Mouse (Mus musculus) kidney, embryonic 16.5 days (tissue): Measurements from ENCODE around the gene Fmnl3. TPM values are rescaled to one million over a fixed set of nuclear protein-coding genes. Genes with fewer than 3 reads are reported as not detected.

Experiments used
- ATAC-seq: fragments of 200-750 bp; cut with Nextera tagmentation; 2 replicates; pipeline ENCODE4 v1.8.0; 2017; ENCODE audit warnings: moderate TSS enrichment; ENCODE audit not compliant: low FRiP score, low TSS enrichment
- H3K27ac ChIP-seq: fragments of 300-500 bp; sonication (generic); 2 replicates; pipeline ENCODE4 v1.5.1; 2014; ENCODE audit warnings: low read length
- H3K27me3 ChIP-seq: fragments of 300-500 bp; sonication (generic); 2 replicates; pipeline ENCODE4 v1.6.1; 2014; ENCODE audit warnings: low read length, control low read depth, mixed read lengths; ENCODE audit not compliant: insufficient read depth
- H3K36me3 ChIP-seq: fragments of 300-500 bp; sonication (generic); 2 replicates; pipeline ENCODE4 v1.6.1; 2014; ENCODE audit warnings: low read length, control low read depth, mixed read lengths; ENCODE audit not compliant: insufficient read depth
- H3K4me1 ChIP-seq: fragments of 300-500 bp; sonication (generic); 2 replicates; pipeline ENCODE4 v1.6.1; 2014; ENCODE audit warnings: low read length, control low read depth, mixed read lengths; ENCODE audit not compliant: insufficient read depth
- H3K4me2 ChIP-seq: fragments of 300-500 bp; sonication (generic); replicated peaks from 2 replicates; pipeline ENCODE4 v1.6.1; 2014; ENCODE audit warnings: low read depth, low read length
- H3K4me3 ChIP-seq: fragments of 300-500 bp; sonication (generic); 2 replicates; pipeline ENCODE4 v1.5.1; 2014; ENCODE audit warnings: mild to moderate bottlenecking, low read length
- H3K9ac ChIP-seq: fragments of 300-500 bp; sonication (generic); replicated peaks from 2 replicates; pipeline ENCODE4 v1.6.1; 2014; ENCODE audit warnings: low read length
- H3K9me3 ChIP-seq: fragments of 300-500 bp; sonication (generic); 2 replicates; pipeline ENCODE4 v1.6.1; 2016; ENCODE audit warnings: low read length, control low read depth
- WGBS: fragments of 180-500 bp; shearing (Covaris S2); extraction: QIAGEN DNeasy Blood & Tissue Kit; methylation state at CpG from one replicate; pipeline ENCODE4 v1.1.7; 2014; 5-methylcytosine and 5-hydroxymethylcytosine counted together
- polyA plus RNA-seq: library from polyadenylated mRNA; unstranded; fragments of >200 nt; fragmentation: Nextera tagmentation; extraction: Ambion mirVana; gene quantifications from 2 replicates; pipeline ENCODE4 v1.2.1, GENCODE M21; 2015

Fmnl3 gene
- polyA plus RNA-seq, 1 experiment from 2014 or later: 27.1 TPM

DNA sequence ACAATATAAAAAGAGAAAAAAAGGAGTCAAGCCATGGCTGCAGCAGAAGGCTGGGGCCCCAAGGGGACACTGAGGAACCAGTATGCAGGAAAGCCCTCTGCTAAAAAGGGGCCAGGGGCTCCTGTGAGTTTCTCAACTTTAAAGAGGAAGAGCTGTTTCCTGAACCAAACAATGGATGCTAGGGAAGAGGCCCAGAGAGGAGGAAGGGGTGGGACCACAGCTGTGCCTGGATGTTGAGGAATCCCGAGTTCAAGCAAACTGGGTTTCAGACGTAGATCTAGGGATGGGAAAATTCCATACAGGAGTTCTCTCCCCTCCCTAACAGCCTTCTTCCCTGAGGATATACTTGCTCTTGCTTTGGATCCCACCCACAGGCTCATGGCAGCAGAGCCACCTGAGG, 43.9 kb downstream of the Fmnl3 start:
- Histone ChIP-seq H3K9ac (no peak overlapping the region), H3K9me3 (0 out of 2 replicates have a peak, but pooled peaks cover 2% of the 10 kb centered on the region), H3K4me2 (no peak overlapping the region), H3K27me3 (no peaks in the 10 kb centered on the region), H3K4me3 (no peak overlapping the region), H3K36me3 (peaks cover 56% of the 10 kb centered on the region), H3K27ac (no peak overlapping the region; the same call in 1 of the 2 replicates), H3K4me1 (peaks cover 7% of the 10 kb centered on the region)
- WGBS: 54% methylated on average over 2 of the region's 2 CpGs
- ATAC-seq: no peak

DNA sequence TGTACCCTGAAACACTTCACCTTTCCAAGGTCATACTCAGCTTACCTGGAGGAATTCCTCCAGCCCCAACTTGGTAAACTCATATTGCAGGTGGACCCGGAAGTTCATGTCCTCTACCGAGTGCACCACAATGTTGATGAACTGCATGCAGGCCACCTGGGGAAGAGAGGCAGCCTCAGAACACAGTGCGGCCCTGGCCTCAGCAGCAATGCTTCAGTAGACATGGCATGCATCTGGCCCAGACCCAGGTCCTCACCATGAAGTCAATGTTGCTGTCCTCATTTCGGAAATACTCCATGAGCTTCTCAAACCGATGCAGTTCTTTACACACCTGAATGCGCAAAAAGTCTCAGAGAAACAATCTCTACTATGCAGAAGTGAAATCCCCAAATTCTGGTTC, 44.7 kb downstream of the Fmnl3 start:
- H3K4me1 ChIP-seq: peaks cover 7% of the 10 kb centered on the region; the same call in 1 of the 2 replicates
- no peak overlapping the region; the same call in 1 of the 2 replicates for H3K27ac ChIP-seq
- H3K27me3 ChIP-seq: no peaks in the 10 kb centered on the region
- 0 out of 2 replicates have a peak, but pooled peaks cover 2% of the 10 kb centered on the region for H3K9me3 ChIP-seq
- peaks cover 61% of the 10 kb centered on the region for H3K36me3 ChIP-seq
- no peak overlapping the region for H3K4me2 ChIP-seq
- no peak for ATAC-seq
- WGBS: 90% methylated on average over 6 of the region's 6 CpGs
- no peak overlapping the region for H3K9ac ChIP-seq
- H3K4me3 ChIP-seq: no peak overlapping the region

DNA sequence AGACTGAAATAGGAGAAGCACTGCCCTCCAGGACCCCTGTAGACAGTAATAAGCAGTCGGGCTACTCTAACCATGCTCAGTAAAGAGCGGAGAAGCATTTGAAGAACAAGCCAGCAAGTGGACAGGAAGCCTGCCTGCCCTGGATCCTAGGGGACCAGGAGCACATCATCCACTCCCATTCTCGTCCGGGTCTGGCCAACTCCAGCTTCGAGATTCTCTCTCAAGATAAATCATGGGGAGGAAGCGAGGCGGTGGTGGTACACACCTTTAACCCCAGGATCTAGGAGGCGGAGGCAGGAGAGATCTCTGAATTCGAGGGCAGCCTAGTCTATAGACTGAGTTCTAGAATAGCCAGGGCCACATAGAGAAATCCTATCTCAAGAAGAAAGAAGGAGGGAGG, 46.1 kb downstream of the Fmnl3 start:
- Histone ChIP-seq H3K27ac (no peak overlapping the region; the same call in 1 of the 2 replicates), H3K36me3 (peaks cover 67% of the 10 kb centered on the region), H3K4me1 (peaks cover 15% of the 10 kb centered on the region; the same call in 1 of the 2 replicates), H3K9me3 (0 out of 2 replicates have a peak, but pooled peaks cover 2% of the 10 kb centered on the region), H3K9ac (no peak overlapping the region), H3K27me3 (no peaks in the 10 kb centered on the region), H3K4me2 (no peak overlapping the region), H3K4me3 (no peak overlapping the region)
- 67% methylated on average over 9 of the region's 9 CpGs for WGBS
- no peak for ATAC-seq

DNA sequence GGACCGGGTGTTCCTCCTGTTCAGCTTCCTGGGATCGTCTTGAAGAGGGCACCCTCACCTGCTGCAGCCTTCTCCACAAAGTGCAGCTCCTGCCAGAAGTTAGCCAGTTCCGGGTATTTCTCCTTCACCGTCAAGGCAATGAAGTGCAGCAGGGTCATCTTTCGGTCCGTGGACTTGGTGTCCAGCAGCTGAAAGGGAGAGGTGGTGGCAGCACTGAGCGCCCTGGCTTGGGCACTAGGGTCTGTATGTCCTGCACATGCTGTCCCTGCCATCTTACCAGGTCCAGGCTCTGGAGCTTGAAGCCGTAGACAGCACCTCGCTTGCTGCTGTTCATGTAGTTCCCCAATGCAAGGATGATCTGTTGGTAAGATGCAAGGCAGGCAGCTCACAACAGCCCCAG, 49.3 kb downstream of the Fmnl3 start:
- peaks cover 26% of the 10 kb centered on the region for H3K4me1 ChIP-seq
- H3K4me3 ChIP-seq: no peak overlapping the region
- no peak for ATAC-seq
- no peaks in the 10 kb centered on the region for H3K27me3 ChIP-seq
- no peak overlapping the region for H3K4me2 ChIP-seq
- no peaks in the 10 kb centered on the region for H3K9me3 ChIP-seq
- H3K36me3 ChIP-seq: peaks cover 74% of the 10 kb centered on the region
- WGBS: 60% methylated on average over 9 of the region's 9 CpGs
- H3K9ac ChIP-seq: peak overlapping the region; percentile 35; the same call in 1 of the 2 replicates
- peak overlapping the region; percentile 50 for H3K27ac ChIP-seq

DNA sequence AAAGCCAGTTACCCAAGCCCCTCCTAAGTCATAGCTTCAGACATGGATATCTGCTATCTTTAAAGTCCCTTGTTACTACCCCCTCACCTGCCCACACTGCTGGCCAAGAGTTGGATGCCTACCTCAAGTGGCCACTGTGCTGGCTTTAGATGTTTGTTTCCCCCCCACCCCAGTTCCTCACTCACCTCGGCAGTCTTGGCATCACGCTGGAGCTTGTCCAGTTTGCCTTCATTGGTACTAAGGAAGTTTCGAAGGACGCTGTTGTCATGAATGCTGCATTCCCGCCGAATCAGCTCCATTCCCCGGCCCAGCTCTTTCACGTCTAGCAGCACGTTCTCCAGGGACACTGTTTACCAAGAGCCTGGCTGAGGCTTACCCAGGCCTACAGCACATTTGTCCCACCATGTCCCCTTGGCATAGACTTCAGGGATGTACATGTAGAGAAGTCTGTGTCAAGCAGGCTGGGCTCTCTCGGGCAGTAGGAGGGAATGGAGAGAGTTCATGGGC, 50.1 kb downstream of the Fmnl3 start:
- 65% methylated on average over 10 of the region's 10 CpGs for WGBS

DNA sequence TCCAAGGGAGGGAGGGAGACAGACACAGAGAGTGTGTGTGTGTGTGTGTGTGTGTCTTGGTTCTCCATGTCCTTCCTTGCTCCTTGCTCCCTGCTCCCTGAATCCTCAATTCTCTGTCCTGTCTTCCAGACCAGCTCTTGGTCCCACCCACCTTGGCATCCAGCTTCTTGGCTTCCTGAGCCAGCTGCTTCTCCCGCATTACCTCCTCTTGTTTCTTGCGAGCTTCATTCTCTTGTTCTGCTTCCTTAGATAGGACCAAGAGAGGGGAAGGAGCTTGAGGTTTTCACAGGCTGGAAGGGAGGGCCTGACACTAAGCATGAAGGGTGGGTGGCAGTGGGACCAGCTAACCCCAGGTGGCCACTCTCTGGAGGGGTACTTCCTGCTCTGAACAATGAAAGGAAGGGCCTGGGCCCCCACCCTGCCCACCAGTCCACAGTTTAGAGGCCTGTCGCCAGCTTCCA, 50.8 kb downstream of the Fmnl3 start:
- no peaks in the 10 kb centered on the region for H3K27me3 ChIP-seq
- H3K27ac ChIP-seq: peak overlapping the region; percentile 70
- H3K4me1 ChIP-seq: peaks cover 26% of the 10 kb centered on the region
- H3K4me3 ChIP-seq: no peak overlapping the region
- no peak overlapping the region for H3K4me2 ChIP-seq
- H3K9me3 ChIP-seq: no peaks in the 10 kb centered on the region
- peaks cover 74% of the 10 kb centered on the region for H3K36me3 ChIP-seq
- 61% methylated on average over 3 of the region's 3 CpGs for WGBS
- no peak for ATAC-seq
- H3K9ac ChIP-seq: no peak overlapping the region

More for the DNA sequence above, 50.1 kb downstream of the Fmnl3 start:
- ATAC-seq: no peak
- Histone ChIP-seq H3K36me3 (peaks cover 73% of the 10 kb centered on the region), H3K9me3 (no peaks in the 10 kb centered on the region), H3K4me1 (peaks cover 26% of the 10 kb centered on the region), H3K4me3 (no peak overlapping the region), H3K27ac (peak overlapping the region; percentile 70), H3K4me2 (no peak overlapping the region), H3K9ac (no peak overlapping the region), H3K27me3 (no peaks in the 10 kb centered on the region)

DNA sequence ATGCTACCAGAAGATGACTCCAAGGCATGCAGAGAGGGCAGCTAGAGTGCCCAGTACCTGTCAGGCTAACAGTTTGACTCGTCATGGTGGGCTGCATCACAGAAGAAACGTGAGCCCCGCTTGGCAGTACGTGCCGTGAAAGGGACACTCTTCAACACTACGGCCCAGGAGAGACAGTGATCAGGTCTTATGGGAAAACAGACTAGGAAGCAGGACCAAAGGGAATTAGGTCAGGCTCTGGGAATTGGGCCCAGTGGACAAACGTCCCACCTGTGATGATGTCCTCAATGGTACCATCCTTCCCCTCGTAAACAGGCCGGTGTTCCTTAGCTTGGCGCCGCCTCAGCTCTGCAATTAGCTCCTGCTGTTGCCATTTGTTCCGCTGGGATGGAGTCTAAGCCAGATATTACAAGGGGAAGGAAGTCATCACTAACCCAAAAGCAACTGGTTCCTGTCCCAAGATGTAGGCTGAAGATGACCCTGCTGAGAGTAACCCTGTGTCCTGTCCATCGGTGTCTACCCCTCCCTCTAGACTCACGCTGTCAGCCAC, 51.3 kb downstream of the Fmnl3 start:
- Histone ChIP-seq H3K9ac (0 out of 2 replicates have a peak overlapping the region, but pooled peaks have one; percentile 11), H3K4me3 (no peak overlapping the region), H3K27ac (peak overlapping the region; percentile 70), H3K27me3 (no peaks in the 10 kb centered on the region), H3K4me2 (no peak overlapping the region), H3K36me3 (peaks cover 76% of the 10 kb centered on the region), H3K9me3 (no peaks in the 10 kb centered on the region), H3K4me1 (peaks cover 26% of the 10 kb centered on the region)
- 59% methylated on average over 14 of the region's 14 CpGs for WGBS
- ATAC-seq: no peak

DNA sequence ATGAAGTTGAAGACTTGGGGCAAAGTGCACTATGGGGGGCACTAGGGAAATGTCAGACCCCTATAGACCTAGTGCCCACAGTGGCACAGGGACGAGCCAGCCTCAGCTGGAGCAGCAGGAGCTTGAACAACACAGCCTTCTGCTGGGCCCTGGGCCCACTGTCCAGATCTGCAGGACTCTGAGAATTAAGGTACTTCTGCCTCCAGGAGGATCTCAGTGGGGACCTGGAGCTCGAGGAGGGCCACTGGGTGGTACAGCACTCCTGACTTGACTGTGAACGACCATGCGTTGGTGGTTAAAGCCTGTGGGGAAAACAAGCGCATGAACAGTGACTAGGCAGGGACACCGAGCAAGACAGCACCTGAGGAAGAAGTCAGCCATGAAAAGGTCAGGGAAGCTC, 52.2 kb downstream of the Fmnl3 start:
- Histone ChIP-seq H3K4me3 (no peak overlapping the region), H3K36me3 (peaks cover 67% of the 10 kb centered on the region), H3K4me2 (no peak overlapping the region), H3K4me1 (peaks cover 26% of the 10 kb centered on the region), H3K9me3 (no peaks in the 10 kb centered on the region), H3K9ac (no peak overlapping the region; the same call in 1 of the 2 replicates), H3K27me3 (no peaks in the 10 kb centered on the region), H3K27ac (peak overlapping the region; percentile 70)
- ATAC-seq: no peak
- WGBS: 79% methylated on average over 6 of the region's 6 CpGs

DNA sequence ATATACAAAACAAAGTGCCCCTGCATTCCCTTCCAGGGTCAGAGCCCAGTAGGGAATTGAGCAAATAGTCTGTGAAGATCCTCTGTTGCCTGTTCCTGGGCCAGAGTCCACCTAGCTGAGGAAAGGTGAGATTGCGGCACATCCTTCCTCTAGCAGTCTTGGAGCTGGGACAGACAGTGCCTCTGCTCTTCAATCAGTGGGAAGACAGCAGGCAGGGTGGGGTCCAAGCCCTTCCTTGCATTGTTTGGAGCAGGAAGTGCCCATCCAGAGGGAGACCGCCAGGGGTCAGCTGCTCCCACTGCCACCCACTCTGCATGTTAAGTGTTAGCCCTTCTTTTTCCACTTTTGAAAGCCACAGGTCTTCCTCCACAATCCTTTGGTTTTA, 53.0 kb downstream of the Fmnl3 start:
- peak; percentile 59; the same call in 1 of the 2 replicates for ATAC-seq

More for the DNA sequence above, 53.0 kb downstream of the Fmnl3 start:
- H3K4me3 ChIP-seq: no peak overlapping the region
- H3K27ac ChIP-seq: peak overlapping the region; percentile 70
- no peak overlapping the region for H3K4me2 ChIP-seq
- no peaks in the 10 kb centered on the region for H3K9me3 ChIP-seq
- no peak overlapping the region for H3K9ac ChIP-seq
- WGBS: 66% methylated on average over 2 of the region's 2 CpGs
- H3K27me3 ChIP-seq: no peaks in the 10 kb centered on the region
- peaks cover 26% of the 10 kb centered on the region for H3K4me1 ChIP-seq
- peaks cover 68% of the 10 kb centered on the region for H3K36me3 ChIP-seq
